Mouse (Mus musculus): ENCODE results near the gene Gnaq.
"Not testable (repeated sequence)": the region's sequence is repeated elsewhere in the genome, so short reads cannot be mapped to it uniquely, and the experiment has no call there.

Gene Gnaq

GRCm38 (mm10) chr19:16149094-16149493, 16.5 kb downstream of the Gnaq start:
- no peak for DNase-seq

GRCm38 (mm10) chr19:16150328-16150727, 17.7 kb downstream of the Gnaq start:
- DNase-seq = no peak

- DNase-seq = no peak
These were observed 21.2 kb downstream of the Gnaq start for GRCm38 (mm10) chr19:16153851-16154250.

- no peak for DNase-seq
These were observed 21.8 kb downstream of the Gnaq start for GRCm38 (mm10) chr19:16154480-16154879.

- DNase-seq = no peak
These were observed 24.5 kb downstream of the Gnaq start for GRCm38 (mm10) chr19:16157120-16157519.

GRCm38 (mm10) chr19:16160759-16161158, 28.1 kb downstream of the Gnaq start:
- DNase-seq = peak in 1 of 2 experiments; percentile 36

- no peak for DNase-seq
These were observed 28.6 kb downstream of the Gnaq start for GRCm38 (mm10) chr19:16161222-16161621.

GRCm38 (mm10) chr19:16164396-16164795, 31.8 kb downstream of the Gnaq start:
- not testable (repeated sequence) for DNase-seq

GRCm38 (mm10) chr19:16167185-16167584, 34.6 kb downstream of the Gnaq start:
- peak; percentile 50 to 61 for DNase-seq

GRCm38 (mm10) chr19:16168192-16168591, 35.6 kb downstream of the Gnaq start:
- DNase-seq = peak; percentile 71 to 73

GRCm38 (mm10) chr19:16168653-16169198, 36.1 kb downstream of the Gnaq start:
- peak; percentile 49 to 52 for DNase-seq

- DNase-seq = no peak
These were observed 38.1 kb downstream of the Gnaq start for GRCm38 (mm10) chr19:16170724-16171123.

GRCm38 (mm10) chr19:16173721-16174120, 41.1 kb downstream of the Gnaq start:
- no peak for DNase-seq

- DNase-seq = no peak
These were observed 43.8 kb downstream of the Gnaq start for GRCm38 (mm10) chr19:16176426-16176825.

- peak in 1 of 2 experiments; percentile 36 for DNase-seq
These were observed 44.6 kb downstream of the Gnaq start for GRCm38 (mm10) chr19:16177139-16177727.

GRCm38 (mm10) chr19:16181258-16181657, 48.6 kb downstream of the Gnaq start:
- DNase-seq = no peak

- DNase-seq = peak in 1 of 2 experiments; percentile 28
These were observed 49.3 kb downstream of the Gnaq start for GRCm38 (mm10) chr19:16181852-16182475.

GRCm38 (mm10) chr19:16183592-16184365, 51.1 kb downstream of the Gnaq start:
- DNase-seq = no peak

- DNase-seq = no peak
These were observed 54.4 kb downstream of the Gnaq start for GRCm38 (mm10) chr19:16186984-16187383.

GRCm38 (mm10) chr19:16187952-16188351, 55.3 kb downstream of the Gnaq start:
- DNase-seq = no peak

GRCm38 (mm10) chr19:16189066-16189765, 56.6 kb downstream of the Gnaq start:
- no peak for DNase-seq

- peak; percentile 26 to 39 for DNase-seq
These were observed 65.5 kb downstream of the Gnaq start for GRCm38 (mm10) chr19:16198162-16198561.

GRCm38 (mm10) chr19:16201356-16201755, 68.7 kb downstream of the Gnaq start:
- DNase-seq = peak in 1 of 2 experiments; percentile 36
